Comparison of ENCODE assay signal across 18 mouse cellular contexts in the genomic region with DNA sequence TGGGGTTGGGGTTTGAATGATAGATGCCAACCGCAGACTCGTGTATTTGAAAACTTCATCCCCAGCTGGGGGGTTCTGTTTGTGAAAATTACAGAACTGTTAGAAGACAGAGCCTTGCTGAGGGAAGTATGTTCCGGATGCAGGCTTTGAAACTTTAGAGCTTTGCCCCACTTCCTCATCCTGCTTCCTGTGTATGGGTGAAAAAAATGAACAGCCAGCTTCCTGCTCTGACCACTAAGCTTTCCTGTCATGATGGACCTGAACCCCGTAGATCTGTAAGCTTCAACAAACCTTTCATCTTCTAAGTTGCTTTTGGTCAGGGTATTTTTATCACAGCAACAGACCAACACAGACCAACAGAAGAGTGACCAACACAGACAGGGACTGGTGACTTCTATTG.
"Had no signal": no experiment of that assay in that cellular context is flagged by ENCODE, and none has a peak within 500 bp of the region (broad histone marks: within the 10 kb centered on the region; RNA-seq: fewer than 3 reads in every experiment).

No protein-coding gene starts in this region.

- DNase-seq: kidney, adult 2 months; kidney, postnatal 14 days; layer of hippocampus, postnatal 36 days; liver; liver, embryonic 13.5 days; liver, postnatal 0 days; lung, postnatal 14 days; retina, postnatal 1 day; right cerebral cortex, postnatal 4 days; spleen, adult 18-20 months had no signal

- H3K36me3 ChIP-seq: kidney, embryonic 15.5 days; limb, embryonic 12.5 days; liver, embryonic 13.5 days; lung, embryonic 15.5 days; midbrain, embryonic 10.5 days; neural tube, embryonic 13.5 days; stomach, embryonic 15.5 days had no signal

- H3K9me3 ChIP-seq: kidney, embryonic 15.5 days; limb, embryonic 12.5 days; liver, embryonic 13.5 days; lung, embryonic 15.5 days; midbrain, embryonic 10.5 days; neural tube, embryonic 13.5 days; stomach, embryonic 15.5 days had no signal

- H3K27ac ChIP-seq: kidney, embryonic 15.5 days; limb, embryonic 12.5 days; liver, embryonic 13.5 days; lung, embryonic 15.5 days; macrophage; midbrain, embryonic 10.5 days; neural tube, embryonic 13.5 days; stomach, embryonic 15.5 days had no signal

- H3K4me3 ChIP-seq: kidney, embryonic 15.5 days; limb, embryonic 12.5 days; liver, embryonic 13.5 days; lung, embryonic 15.5 days; midbrain, embryonic 10.5 days; neural tube, embryonic 13.5 days; stomach, embryonic 15.5 days had no signal

- H3K27me3 ChIP-seq: kidney, embryonic 15.5 days; limb, embryonic 12.5 days; lung, embryonic 15.5 days; neural tube, embryonic 13.5 days; stomach, embryonic 15.5 days had no signal

- H3K4me2 ChIP-seq: kidney, embryonic 15.5 days; limb, embryonic 12.5 days; liver, embryonic 13.5 days; lung, embryonic 15.5 days; neural tube, embryonic 13.5 days; stomach, embryonic 15.5 days had no signal

- H3K9ac ChIP-seq: kidney, embryonic 15.5 days; limb, embryonic 12.5 days; liver, embryonic 13.5 days; liver, postnatal 0 days; lung, embryonic 15.5 days; neural tube, embryonic 13.5 days; stomach, embryonic 15.5 days had no signal

- ATAC-seq: liver, postnatal 0 days; midbrain, embryonic 16.5 days had no signal
